Mouse (Mus musculus): ENCODE measurements around the gene Hint3. TPM values are rescaled to one million over a fixed set of nuclear protein-coding genes. Genes with fewer than 3 reads are reported as not detected.
A peak's percentile ranks its signal among the peaks of the same experiment; 100 is the strongest.

Hint3 gene
- polyA plus RNA-seq, 1 experiment from 2014 or later, result 39.5 TPM

DNA sequence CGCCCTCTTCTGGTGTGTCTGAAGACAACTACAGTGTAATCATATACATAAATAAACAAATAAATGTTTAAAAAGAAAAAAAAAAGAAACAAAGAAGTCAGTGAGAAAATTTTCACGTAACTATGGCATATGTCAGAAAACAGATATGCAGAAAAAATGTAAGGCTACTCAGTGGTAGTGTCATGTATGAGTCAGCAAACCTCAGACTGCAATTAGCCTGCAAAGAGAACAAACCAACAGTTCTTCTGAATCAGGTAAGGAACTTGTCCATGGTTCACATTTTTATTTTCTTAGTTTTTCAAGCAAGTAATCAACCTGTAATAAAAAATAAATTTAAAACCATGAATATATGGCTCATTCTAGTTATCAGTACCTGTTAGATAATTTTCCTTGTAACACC, 21.3 kb downstream of the Hint3 start:
- Histone ChIP-seq H3K27me3 (ENCODE audit: insufficient read depth, low read length) (no peaks in the 10 kb centered on the region), H3K9me3 (ENCODE audit: low read length) (no peaks in the 10 kb centered on the region), H3K27ac (ENCODE audit: low read depth) (no peak overlapping the region), H3K9ac (replicated peaks) (no peak overlapping the region), H3K4me1 (ENCODE audit: insufficient read depth) (no peaks in the 10 kb centered on the region), H3K36me3 (replicated peaks; ENCODE audit: insufficient read depth, low read length) (peaks cover 15% of the 10 kb centered on the region), H3K4me2 (ENCODE audit: low read depth, low read length) (no peak overlapping the region), H3K4me3 (ENCODE audit: low read depth, low read length) (no peak overlapping the region)
- no peak for ATAC-seq
- TF ChIP-seq CTCF (IDR thresholded peaks at IDR 0.05; ENCODE audit: low read depth) (no peak), EP300 (IDR thresholded peaks at IDR 0.05; ENCODE audit: low read depth) (no peak)
- WGBS (ENCODE audit: insufficient replicate concordance), result 65% methylated on average over 2 of the region's 2 CpGs
- DNase-seq, result no peak

DNA sequence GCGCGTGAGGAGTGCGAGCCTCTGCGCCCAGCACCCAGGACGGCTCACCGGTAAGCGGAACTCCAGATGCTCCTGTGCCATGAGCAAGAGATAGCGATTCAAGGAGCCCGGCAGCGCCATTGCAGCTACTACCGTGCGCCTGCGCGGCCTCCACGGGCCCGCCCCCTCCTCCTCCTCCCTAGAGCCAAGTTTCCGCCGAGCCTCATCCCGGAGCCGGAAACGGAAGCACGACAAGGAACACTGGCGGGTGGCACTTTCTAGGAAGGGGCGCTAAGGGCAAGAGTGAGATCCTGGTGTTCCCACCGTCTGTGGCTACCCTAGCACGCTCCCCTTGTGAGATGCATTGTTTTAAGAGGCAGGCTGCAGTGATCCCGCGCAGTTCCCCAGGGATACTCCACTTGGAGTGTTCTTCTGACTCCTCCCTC, 28.9 kb downstream of the Hint3 start, which contains the start of gene Trmt11:
TSS of gene Trmt11 (minus strand) at position 208 of the 425 bp plus-strand sequence.
- H3K4me2 ChIP-seq (ENCODE audit: low read depth, low read length), result peak within 1 kb of the TSS; percentile 96
- H3K4me1 ChIP-seq (ENCODE audit: insufficient read depth), result peaks cover 10% of the 10 kb centered on the region
- peak within 1 kb of the TSS; percentile 78 for H3K9ac ChIP-seq (replicated peaks)
- no peak for TF ChIP-seq EP300 (IDR thresholded peaks at IDR 0.05; ENCODE audit: low read depth)
- no peak for TF ChIP-seq CTCF (IDR thresholded peaks at IDR 0.05; ENCODE audit: low read depth)
- H3K27ac ChIP-seq (ENCODE audit: low read depth), result peak within 1 kb of the TSS; percentile 80
- H3K9me3 ChIP-seq (ENCODE audit: low read length), result no peaks in the 10 kb centered on the region
- ATAC-seq, result peak; percentile 95
- no peaks in the 10 kb centered on the region for H3K27me3 ChIP-seq (ENCODE audit: insufficient read depth, low read length)
- DNase-seq, result peak; percentile 91
- under 1% methylated on average over 25 of the region's 28 CpGs for WGBS (ENCODE audit: insufficient replicate concordance)
- peaks cover 5% of the 10 kb centered on the region for H3K36me3 ChIP-seq (replicated peaks; ENCODE audit: insufficient read depth, low read length)
- peak within 1 kb of the TSS; percentile 82 for H3K4me3 ChIP-seq (ENCODE audit: low read depth, low read length)

DNA sequence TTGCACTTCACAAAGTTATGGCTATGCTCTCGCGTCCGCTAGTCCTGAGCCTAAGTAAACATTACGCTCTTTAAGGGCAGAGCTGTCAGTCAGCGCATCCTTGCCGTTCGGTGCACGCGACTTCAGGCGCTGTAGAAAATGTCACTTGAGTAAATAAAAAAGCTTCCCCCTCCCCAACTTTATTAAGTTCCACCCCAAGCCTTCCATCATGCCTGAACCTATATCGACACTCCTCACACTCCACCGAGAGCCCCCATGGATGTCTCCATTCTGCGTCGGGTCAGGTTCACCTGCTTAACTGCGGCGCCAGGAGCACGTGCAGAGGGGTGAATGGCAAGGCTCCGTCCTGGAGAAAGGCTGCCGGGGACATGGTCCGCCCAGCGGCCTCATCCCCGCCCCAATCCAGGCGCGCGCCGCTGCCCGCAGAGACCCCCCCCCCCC, 29.3 kb downstream of the Hint3 start:
- under 1% methylated on average over 27 of the region's 27 CpGs for WGBS (ENCODE audit: insufficient replicate concordance)

DNA sequence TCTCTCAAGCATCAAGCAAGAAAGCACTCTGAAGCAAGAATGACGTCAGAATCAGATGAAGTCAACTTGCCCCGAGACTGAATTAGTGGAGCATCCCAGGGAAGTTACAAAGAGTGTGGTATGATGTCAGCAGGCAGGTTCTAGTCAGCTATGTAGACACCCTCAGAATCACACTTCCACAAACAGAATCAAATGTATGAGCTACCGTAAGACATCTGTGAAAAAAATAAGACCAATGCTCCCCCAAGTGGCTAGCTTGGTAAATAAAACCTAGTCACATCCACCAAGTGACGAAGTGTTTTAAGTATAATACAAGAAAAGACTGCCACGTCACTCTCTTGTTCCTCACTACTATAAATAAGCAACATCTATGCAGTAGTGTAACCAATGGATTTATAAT, 42.4 kb downstream of the Hint3 start:
- peaks cover 9% of the 10 kb centered on the region for H3K36me3 ChIP-seq (replicated peaks; ENCODE audit: insufficient read depth, low read length)
- H3K4me3 ChIP-seq (ENCODE audit: low read depth, low read length), result no peak overlapping the region
- no peak for ATAC-seq
- no peak overlapping the region for H3K9ac ChIP-seq (replicated peaks)
- 69% methylated on average over 5 of the region's 5 CpGs for WGBS (ENCODE audit: insufficient replicate concordance)
- H3K27ac ChIP-seq (ENCODE audit: low read depth), result no peak overlapping the region
- no peak for DNase-seq
- H3K4me1 ChIP-seq (ENCODE audit: insufficient read depth), result no peaks in the 10 kb centered on the region
- no peaks in the 10 kb centered on the region for H3K9me3 ChIP-seq (ENCODE audit: low read length)
- TF ChIP-seq EP300 (IDR thresholded peaks at IDR 0.05; ENCODE audit: low read depth), result no peak
- peak; percentile 22; the same call in 1 of the 2 replicates for TF ChIP-seq CTCF (IDR thresholded peaks at IDR 0.05; ENCODE audit: low read depth)
- no peak overlapping the region for H3K4me2 ChIP-seq (ENCODE audit: low read depth, low read length)
- H3K27me3 ChIP-seq (ENCODE audit: insufficient read depth, low read length), result no peaks in the 10 kb centered on the region

More for the DNA sequence above, 29.3 kb downstream of the Hint3 start:
- Histone ChIP-seq H3K9me3 (ENCODE audit: low read length) (no peaks in the 10 kb centered on the region), H3K36me3 (replicated peaks; ENCODE audit: insufficient read depth, low read length) (peaks cover 5% of the 10 kb centered on the region), H3K9ac (replicated peaks) (peak overlapping the region; percentile 78), H3K27me3 (ENCODE audit: insufficient read depth, low read length) (no peaks in the 10 kb centered on the region), H3K4me1 (ENCODE audit: insufficient read depth) (peaks cover 10% of the 10 kb centered on the region), H3K27ac (ENCODE audit: low read depth) (peak overlapping the region; percentile 80), H3K4me2 (ENCODE audit: low read depth, low read length) (peak overlapping the region; percentile 96), H3K4me3 (ENCODE audit: low read depth, low read length) (peak overlapping the region; percentile 82)
- DNase-seq (no peak), ATAC-seq (peak; percentile 75)
- no peak for TF ChIP-seq EP300 (IDR thresholded peaks at IDR 0.05; ENCODE audit: low read depth)
- TF ChIP-seq CTCF (IDR thresholded peaks at IDR 0.05; ENCODE audit: low read depth), result no peak

DNA sequence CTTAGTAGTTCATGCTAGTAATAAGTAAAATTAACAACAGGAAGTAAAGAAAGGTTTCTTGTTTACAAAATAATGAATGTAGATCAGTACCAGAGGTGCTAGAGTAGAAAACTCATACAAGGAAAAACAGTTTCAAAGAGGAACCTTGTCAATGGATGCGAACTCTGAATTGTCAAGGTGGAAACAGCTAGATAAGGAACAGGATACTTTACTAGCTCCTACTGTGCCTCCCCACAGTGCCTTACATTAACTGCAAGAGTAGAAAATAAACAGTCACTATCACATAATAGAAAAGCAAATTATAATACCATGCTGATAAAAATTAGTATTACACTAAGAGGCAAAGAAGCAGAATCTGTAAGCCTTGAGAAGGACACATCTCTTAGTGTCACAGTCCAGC, 43.7 kb downstream of the Hint3 start:
- Histone ChIP-seq H3K27ac (ENCODE audit: low read depth) (no peak overlapping the region), H3K36me3 (replicated peaks; ENCODE audit: insufficient read depth, low read length) (peaks cover 9% of the 10 kb centered on the region), H3K4me1 (ENCODE audit: insufficient read depth) (no peaks in the 10 kb centered on the region), H3K27me3 (ENCODE audit: insufficient read depth, low read length) (no peaks in the 10 kb centered on the region), H3K9me3 (ENCODE audit: low read length) (no peaks in the 10 kb centered on the region), H3K4me2 (ENCODE audit: low read depth, low read length) (no peak overlapping the region), H3K4me3 (ENCODE audit: low read depth, low read length) (no peak overlapping the region), H3K9ac (replicated peaks) (no peak overlapping the region)
- 71% methylated on average over 1 of the region's 1 CpGs for WGBS (ENCODE audit: insufficient replicate concordance)
- DNase-seq, result no peak
- TF ChIP-seq CTCF (IDR thresholded peaks at IDR 0.05; ENCODE audit: low read depth) (no peak), EP300 (IDR thresholded peaks at IDR 0.05; ENCODE audit: low read depth) (no peak)
- ATAC-seq, result no peak

DNA sequence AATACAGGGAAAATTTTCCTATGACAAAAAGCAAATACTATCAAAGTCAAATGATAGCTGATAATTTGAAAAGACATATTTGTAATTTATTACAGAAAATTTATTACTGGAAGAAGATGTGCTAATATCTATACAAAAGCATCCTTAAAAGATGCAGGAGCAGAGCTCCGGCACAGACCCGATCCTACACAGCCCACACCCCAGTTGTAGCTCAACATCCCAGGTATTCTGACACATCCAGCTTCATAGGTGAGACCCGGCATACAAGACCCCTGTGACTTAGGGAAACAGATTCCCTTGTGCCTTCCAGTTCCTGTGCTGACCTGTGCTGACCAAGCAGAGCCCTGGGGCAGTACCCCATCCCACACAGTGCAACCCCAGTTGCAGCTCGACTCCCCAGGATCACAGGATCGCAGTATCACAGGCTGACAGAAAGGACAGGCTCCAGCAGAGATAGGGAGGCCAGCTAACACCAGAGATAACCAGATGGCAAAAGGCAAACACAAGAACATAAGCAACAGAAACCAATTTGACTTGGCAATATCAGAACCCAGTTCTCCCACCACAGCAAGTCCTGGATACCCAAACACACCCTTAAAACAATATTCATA, 51.7 kb downstream of the Hint3 start:
- WGBS (ENCODE audit: insufficient replicate concordance), result 80% methylated on average over 5 of the region's 5 CpGs
- no peak overlapping the region for H3K4me2 ChIP-seq (ENCODE audit: low read depth, low read length)
- H3K9me3 ChIP-seq (ENCODE audit: low read length), result no peaks in the 10 kb centered on the region
- no peaks in the 10 kb centered on the region for H3K4me1 ChIP-seq (ENCODE audit: insufficient read depth)
- peaks cover 4% of the 10 kb centered on the region; the same call in 1 of the 2 replicates for H3K36me3 ChIP-seq (replicated peaks; ENCODE audit: insufficient read depth, low read length)
- DNase-seq (no peak), ATAC-seq (peak; percentile 41)
- H3K27me3 ChIP-seq (ENCODE audit: insufficient read depth, low read length), result no peaks in the 10 kb centered on the region
- peak; percentile 74 for TF ChIP-seq EP300 (IDR thresholded peaks at IDR 0.05; ENCODE audit: low read depth)
- no peak for TF ChIP-seq CTCF (IDR thresholded peaks at IDR 0.05; ENCODE audit: low read depth)
- H3K4me3 ChIP-seq (ENCODE audit: low read depth, low read length), result no peak overlapping the region
- H3K9ac ChIP-seq (replicated peaks), result no peak overlapping the region
- no peak overlapping the region for H3K27ac ChIP-seq (ENCODE audit: low read depth)

All from liver, postnatal 0 days (tissue).